In genomic region chr10:77709831-77710230, GRCm38 (mm10) we compare ENCODE assay signal across 37 mouse cellular contexts. TPM values are rescaled to one million over a fixed set of nuclear protein-coding genes. Genes with fewer than 3 reads are reported as not detected.
DNase-seq lines count a peak whose midpoint lies in the region; ATAC-seq and TF ChIP-seq lines count a peak whose summit lies in the region.
"Had no signal": no experiment of that assay in that cellular context is flagged by ENCODE, and none has a peak within 500 bp of the region (broad histone marks: within the 10 kb centered on the region; RNA-seq: fewer than 3 reads in every experiment).

No protein-coding gene starts in this region.

- no peaks in the 10 kb centered on the region for H3K36me3 ChIP-seq in hindbrain, postnatal 0 days (ENCODE audit: insufficient read depth, low read length)
- H3K36me3 ChIP-seq in hindbrain, embryonic 13.5 days = no peaks in the 10 kb centered on the region
- H3K36me3 ChIP-seq in lung, postnatal 0 days (ENCODE audit: insufficient read depth, low read length) = no peaks in the 10 kb centered on the region
- H3K36me3 ChIP-seq in CH12.LX (replicated peaks in 1 of 2; ENCODE audit: control insufficient read depth in 1 of 2, insufficient read depth in 1 of 2, low read length in 1 of 2) = no peaks in the 10 kb centered on the region
- H3K36me3 ChIP-seq in stomach, postnatal 0 days (ENCODE audit: control insufficient read depth, insufficient read depth, low read length) = no peaks in the 10 kb centered on the region
- H3K36me3 ChIP-seq: G1E; limb, embryonic 15.5 days; liver, embryonic 13.5 days; midbrain, embryonic 12.5 days; neural tube, embryonic 15.5 days; stomach, embryonic 15.5 days had no signal

- 86% methylated on average over 3 of the region's 3 CpGs for WGBS in hindbrain, postnatal 0 days
- 82% methylated on average over 3 of the region's 3 CpGs for WGBS in hindbrain, embryonic 13.5 days
- 63% methylated on average over 3 of the region's 3 CpGs for WGBS in lung, postnatal 0 days
- WGBS in stomach, postnatal 0 days = 58% methylated on average over 3 of the region's 3 CpGs

- TF ChIP-seq EP300 in lung, postnatal 0 days (IDR thresholded peaks at IDR 0.05) = no peak
- no peak for TF ChIP-seq EP300 in CH12.LX (IDR thresholded peaks at IDR 0.05; ENCODE audit: low read length)
- TF ChIP-seq EP300 in stomach, postnatal 0 days (optimal IDR thresholded peaks at IDR 0.05) = no peak

- no peaks in the 10 kb centered on the region for H3K4me1 ChIP-seq in hindbrain, postnatal 0 days (ENCODE audit: insufficient read depth, low read length)
- no peaks in the 10 kb centered on the region for H3K4me1 ChIP-seq in hindbrain, embryonic 13.5 days (replicated peaks)
- H3K4me1 ChIP-seq in lung, postnatal 0 days (ENCODE audit: insufficient read depth, low read depth, low read length) = no peaks in the 10 kb centered on the region
- no peaks in the 10 kb centered on the region for H3K4me1 ChIP-seq in CH12.LX (ENCODE audit: control insufficient read depth in 1 of 2, insufficient read depth in 2 of 2)
- H3K4me1 ChIP-seq in stomach, postnatal 0 days (replicated peaks; ENCODE audit: control insufficient read depth, insufficient read depth) = no peaks in the 10 kb centered on the region
- H3K4me1 ChIP-seq: limb, embryonic 15.5 days; liver, embryonic 13.5 days; midbrain, embryonic 12.5 days; neural tube, embryonic 15.5 days; stomach, embryonic 15.5 days had no signal

- TF ChIP-seq CTCF in hindbrain, postnatal 0 days (IDR thresholded peaks at IDR 0.05; ENCODE audit: low read depth) = peak; percentile 44
- peak; percentile 26 for TF ChIP-seq CTCF in lung, postnatal 0 days (IDR thresholded peaks at IDR 0.05)
- peak in 1 of 2 experiments; percentile 35; a peak in 2 of 4 replicates for TF ChIP-seq CTCF in CH12.LX (conservative IDR thresholded peaks at IDR 0.05 in 1 of 2, IDR thresholded peaks at IDR 0.05 in 1 of 2; ENCODE audit: low read depth in 2 of 2, low read length in 2 of 2)
- TF ChIP-seq CTCF in stomach, postnatal 0 days (IDR thresholded peaks at IDR 0.05; ENCODE audit: low read depth) = peak; percentile 37

- no peak overlapping the region for H3K9ac ChIP-seq in hindbrain, postnatal 0 days (replicated peaks; ENCODE audit: low read length)
- no peak overlapping the region for H3K9ac ChIP-seq in hindbrain, embryonic 13.5 days
- H3K9ac ChIP-seq in lung, postnatal 0 days (replicated peaks; ENCODE audit: low read depth) = no peak overlapping the region
- H3K9ac ChIP-seq in CH12.LX (ENCODE audit: insufficient read depth, low read depth) = no peak overlapping the region
- H3K9ac ChIP-seq in stomach, postnatal 0 days (ENCODE audit: low read length) = no peak overlapping the region
- H3K9ac ChIP-seq: limb, embryonic 15.5 days; liver, embryonic 13.5 days; midbrain, embryonic 12.5 days; neural tube, embryonic 15.5 days; stomach, embryonic 15.5 days had no signal

- no peak for ATAC-seq in hindbrain, postnatal 0 days
- ATAC-seq in hindbrain, embryonic 13.5 days (ENCODE audit: low FRiP score) = no peak
- ATAC-seq in lung, postnatal 0 days = no peak
- no peak for ATAC-seq in stomach, postnatal 0 days (ENCODE audit: low FRiP score, low TSS enrichment)
- ATAC-seq: forebrain, embryonic 14.5 days; intestine, embryonic 16.5 days had no signal

- peak; percentile 43 for DNase-seq in hindbrain, postnatal 0 days (ENCODE audit: low spot score)
- DNase-seq in lung, postnatal 0 days (ENCODE audit: low spot score) = no peak
- DNase-seq in lung, postnatal 14 days = no peak
- DNase-seq in CH12.LX (ENCODE audit: extremely low read depth) = no peak
- no peak for DNase-seq in stomach, postnatal 0 days (ENCODE audit: low spot score)
- DNase-seq in embryo, embryonic 10 days (ENCODE audit: low spot score) = no peak
- DNase-seq: adrenal gland, postnatal 14 days; cerebellum, adult 11-12 months; cerebellum, postnatal 25 days; gastrocnemius, postnatal 36 days; kidney, adult 8-10 months; kidney, postnatal 10 days; left cerebral cortex, postnatal 4 days; liver, embryonic 13.5 days; lung, adult 18-20 months; retina, postnatal 1 day; right cerebral cortex, postnatal 25 days; thymus, postnatal 14 days had no signal

- H3K27me3 ChIP-seq in hindbrain, postnatal 0 days (ENCODE audit: insufficient read depth, low read length) = no peaks in the 10 kb centered on the region
- H3K27me3 ChIP-seq in hindbrain, embryonic 13.5 days = no peaks in the 10 kb centered on the region
- no peaks in the 10 kb centered on the region for H3K27me3 ChIP-seq in lung, postnatal 0 days (replicated peaks; ENCODE audit: insufficient read depth, low read length)
- H3K27me3 ChIP-seq in CH12.LX (replicated peaks) = peaks cover 63% of the 10 kb centered on the region
- no peaks in the 10 kb centered on the region for H3K27me3 ChIP-seq in stomach, postnatal 0 days (ENCODE audit: control insufficient read depth, insufficient read depth, low read length)
- H3K27me3 ChIP-seq: limb, embryonic 15.5 days; liver, embryonic 13.5 days; midbrain, embryonic 12.5 days; neural tube, embryonic 15.5 days; stomach, embryonic 15.5 days had no signal

- no peak for TF ChIP-seq POLR2A in CH12.LX (IDR thresholded peaks at IDR 0.05; ENCODE audit: low read depth, low read length)

- no peak overlapping the region for H3K27ac ChIP-seq in hindbrain, postnatal 0 days
- no peak overlapping the region for H3K27ac ChIP-seq in hindbrain, embryonic 13.5 days
- H3K27ac ChIP-seq in lung, postnatal 0 days (ENCODE audit: low read length) = no peak overlapping the region
- H3K27ac ChIP-seq in CH12.LX (ENCODE audit: insufficient read depth, low read depth) = no peak overlapping the region
- no peak overlapping the region for H3K27ac ChIP-seq in stomach, postnatal 0 days (replicated peaks)
- H3K27ac ChIP-seq: limb, embryonic 15.5 days; liver, embryonic 13.5 days; midbrain, embryonic 12.5 days; neural tube, embryonic 15.5 days; stomach, embryonic 15.5 days had no signal

- H3K4me2 ChIP-seq in hindbrain, postnatal 0 days (ENCODE audit: low read depth, low read length) = no peak overlapping the region
- no peak overlapping the region for H3K4me2 ChIP-seq in hindbrain, embryonic 13.5 days
- H3K4me2 ChIP-seq in lung, postnatal 0 days (replicated peaks; ENCODE audit: low read depth, low read length) = no peak overlapping the region
- H3K4me2 ChIP-seq in CH12.LX (ENCODE audit: insufficient read depth, low read depth, poor library complexity, severe bottlenecking) = no peak overlapping the region
- no peak overlapping the region for H3K4me2 ChIP-seq in stomach, postnatal 0 days (replicated peaks; ENCODE audit: low read depth)
- H3K4me2 ChIP-seq: limb, embryonic 15.5 days; liver, embryonic 13.5 days; midbrain, embryonic 12.5 days; neural tube, embryonic 15.5 days; stomach, embryonic 15.5 days had no signal

- dilution Hi-C loops in CH12.LX (cut with MboI; ENCODE audit: extremely low pct_ligation_motif_present, extremely low pct_unique_long_range_greater_than_20kb, low sequenced_read_pairs) = no loop called here

- in situ Hi-C loops in CH12.LX (cut with MboI; ENCODE audit: low pct_ligation_motif_present, low pct_unique_long_range_greater_than_20kb, low sequenced_read_pairs) = no loop called here

- H3K9me3 ChIP-seq in hindbrain, postnatal 0 days (ENCODE audit: low read length) = 0 out of 2 replicates have a peak, but pooled peaks cover 5% of the 10 kb centered on the region
- H3K9me3 ChIP-seq in hindbrain, embryonic 13.5 days = 0 out of 2 replicates have a peak, but pooled peaks cover 9% of the 10 kb centered on the region
- H3K9me3 ChIP-seq in lung, postnatal 0 days (ENCODE audit: low read length) = no peaks in the 10 kb centered on the region
- H3K9me3 ChIP-seq in CH12.LX (replicated peaks; ENCODE audit: low read length) = peaks cover 22% of the 10 kb centered on the region
- no peaks in the 10 kb centered on the region for H3K9me3 ChIP-seq in stomach, postnatal 0 days (ENCODE audit: control insufficient read depth, low read length)
- H3K9me3 ChIP-seq: G1E; limb, embryonic 15.5 days; liver, embryonic 13.5 days; midbrain, embryonic 12.5 days; neural tube, embryonic 15.5 days; stomach, embryonic 15.5 days had no signal

- no peak overlapping the region for H3K4me3 ChIP-seq in hindbrain, postnatal 0 days (ENCODE audit: low read length)
- no peak overlapping the region for H3K4me3 ChIP-seq in hindbrain, embryonic 13.5 days
- H3K4me3 ChIP-seq in lung, postnatal 0 days (ENCODE audit: low read depth, low read length) = no peak overlapping the region
- no peak overlapping the region for H3K4me3 ChIP-seq in CH12.LX (replicated peaks in 1 of 3; ENCODE audit: low read depth in 2 of 3, low read length in 2 of 3, poor library complexity in 1 of 3)
- no peak overlapping the region for H3K4me3 ChIP-seq in stomach, postnatal 0 days (ENCODE audit: low read depth, low read length)
- H3K4me3 ChIP-seq: limb, embryonic 15.5 days; liver, embryonic 13.5 days; midbrain, embryonic 12.5 days; neural tube, embryonic 15.5 days; stomach, embryonic 15.5 days had no signal

- H3K79me2 ChIP-seq in CH12.LX (replicated peaks; ENCODE audit: control insufficient read depth, extremely low read depth, insufficient read depth, poor library complexity, severe bottlenecking) = no peaks in the 10 kb centered on the region

- TF ChIP-seq RAD21 in CH12.LX (IDR thresholded peaks at IDR 0.05; ENCODE audit: low read depth, low read length) = no peak

RNA-seq across cellular contexts. Expression of gene Gm10024, which starts 1.4 kb away (rescaled TPM):
- not detected in 2 replicates for total RNA-seq in hindbrain, postnatal 0 days (2014; rRNA removed)
- polyA plus RNA-seq in hindbrain, postnatal 0 days (2015; fragmentation: Nextera tagmentation; extraction: Ambion mirVana) = not detected in 2 replicates
- polyA plus RNA-seq in hindbrain, embryonic 13.5 days (2015; fragmentation: Nextera tagmentation; extraction: Ambion mirVana) = not detected in 2 replicates
- polyA plus RNA-seq in lung, postnatal 0 days (2015; fragmentation: Nextera tagmentation; extraction: Ambion mirVana) = not detected in 2 replicates
- total RNA-seq in CH12.LX (2012; rRNA removed) (not detected in 2 replicates), CH12.LX (2014; rRNA removed) (not detected in 2 replicates)
- polyA plus RNA-seq in CH12.LX (2012; ENCODE audit: insufficient read length, low read depth) = not detected in 2 replicates
- polyA plus RNA-seq in stomach, postnatal 0 days (2015; fragmentation: Nextera tagmentation; extraction: Ambion mirVana) = 0.18 TPM in 1 of 2 replicates, not detected in the other
- total RNA-seq: adrenal gland, postnatal 14 days; G1E; gastrocnemius, adult 18-20 months; gastrocnemius, postnatal 36 days; heart, adult 8-10 months; heart, postnatal 25 days; layer of hippocampus, postnatal 14 days; left cerebral cortex, postnatal 4 days; megakaryocyte, adult 5-6 weeks had no signal
- polyA plus RNA-seq: C2C12; embryonic facial prominence, embryonic 11.5 days; forebrain, embryonic 14.5 days; frontal cortex, adult 2 months; G1E; heart, embryonic 14.5 days; hindbrain, embryonic 11.5 days; intestine, embryonic 16.5 days; liver, embryonic 13.5 days; midbrain, embryonic 12.5 days; neural tube, embryonic 15.5 days; stomach, embryonic 15.5 days; urinary bladder, adult 2 months had no signal

RNA-seq across cellular contexts. Expression of gene Gm10272, which starts 3.4 kb away (rescaled TPM):
- total RNA-seq in hindbrain, postnatal 0 days (2014; rRNA removed) = not detected in 2 replicates
- not detected in 2 replicates for polyA plus RNA-seq in hindbrain, postnatal 0 days (2015; fragmentation: Nextera tagmentation; extraction: Ambion mirVana)
- polyA plus RNA-seq in hindbrain, embryonic 13.5 days (2015; fragmentation: Nextera tagmentation; extraction: Ambion mirVana) = not detected in 2 replicates
- not detected in 2 replicates for polyA plus RNA-seq in lung, postnatal 0 days (2015; fragmentation: Nextera tagmentation; extraction: Ambion mirVana)
- total RNA-seq in CH12.LX (2012; rRNA removed) (not detected in 2 replicates), CH12.LX (2014; rRNA removed) (not detected in 2 replicates)
- not detected in 2 replicates for polyA plus RNA-seq in CH12.LX (2012; ENCODE audit: insufficient read length, low read depth)
- polyA plus RNA-seq in stomach, postnatal 0 days (2015; fragmentation: Nextera tagmentation; extraction: Ambion mirVana) = not detected in 2 replicates
- total RNA-seq: adrenal gland, postnatal 14 days; G1E; gastrocnemius, adult 18-20 months; gastrocnemius, postnatal 36 days; heart, adult 8-10 months; heart, postnatal 25 days; layer of hippocampus, postnatal 14 days; left cerebral cortex, postnatal 4 days; megakaryocyte, adult 5-6 weeks had no signal
- polyA plus RNA-seq: C2C12; embryonic facial prominence, embryonic 11.5 days; forebrain, embryonic 14.5 days; frontal cortex, adult 2 months; G1E; heart, embryonic 14.5 days; hindbrain, embryonic 11.5 days; intestine, embryonic 16.5 days; limb, embryonic 15.5 days; liver, embryonic 13.5 days; midbrain, embryonic 12.5 days; neural tube, embryonic 15.5 days; stomach, embryonic 15.5 days; urinary bladder, adult 2 months had no signal

RNA-seq across cellular contexts. Expression of gene Gm10142, which starts 5.8 kb away (rescaled TPM):
- not detected in 2 replicates for total RNA-seq in hindbrain, postnatal 0 days (2014; rRNA removed)
- not detected in 2 replicates for polyA plus RNA-seq in hindbrain, postnatal 0 days (2015; fragmentation: Nextera tagmentation; extraction: Ambion mirVana)
- not detected in 2 replicates for polyA plus RNA-seq in hindbrain, embryonic 13.5 days (2015; fragmentation: Nextera tagmentation; extraction: Ambion mirVana)
- not detected in 2 replicates for polyA plus RNA-seq in lung, postnatal 0 days (2015; fragmentation: Nextera tagmentation; extraction: Ambion mirVana)
- total RNA-seq in CH12.LX (2012; rRNA removed) (not detected in 2 replicates), CH12.LX (2014; rRNA removed) (not detected in 2 replicates)
- not detected in 2 replicates for polyA plus RNA-seq in CH12.LX (2012; ENCODE audit: insufficient read length, low read depth)
- 0.56 and 0.64 TPM in 2 replicates for polyA plus RNA-seq in stomach, postnatal 0 days (2015; fragmentation: Nextera tagmentation; extraction: Ambion mirVana)
- total RNA-seq: adrenal gland, postnatal 14 days; G1E; gastrocnemius, adult 18-20 months; gastrocnemius, postnatal 36 days; heart, adult 8-10 months; heart, postnatal 25 days; layer of hippocampus, postnatal 14 days; left cerebral cortex, postnatal 4 days; megakaryocyte, adult 5-6 weeks had no signal
- polyA plus RNA-seq: C2C12; embryonic facial prominence, embryonic 11.5 days; forebrain, embryonic 14.5 days; frontal cortex, adult 2 months; G1E; heart, embryonic 14.5 days; hindbrain, embryonic 11.5 days; intestine, embryonic 16.5 days; limb, embryonic 15.5 days; liver, embryonic 13.5 days; midbrain, embryonic 12.5 days; neural tube, embryonic 15.5 days; stomach, embryonic 15.5 days; urinary bladder, adult 2 months had no signal

RNA-seq across cellular contexts. Expression of gene Krtap12-1, which starts 10.6 kb away (rescaled TPM):
- not detected in 2 replicates for total RNA-seq in hindbrain, postnatal 0 days (2014; rRNA removed)
- not detected in 2 replicates for polyA plus RNA-seq in hindbrain, postnatal 0 days (2015; fragmentation: Nextera tagmentation; extraction: Ambion mirVana)
- not detected in 2 replicates for polyA plus RNA-seq in hindbrain, embryonic 13.5 days (2015; fragmentation: Nextera tagmentation; extraction: Ambion mirVana)
- not detected in 2 replicates for polyA plus RNA-seq in lung, postnatal 0 days (2015; fragmentation: Nextera tagmentation; extraction: Ambion mirVana)
- not detected in 2 replicates for total RNA-seq in CH12.LX (2012; rRNA removed)
- not detected in 2 replicates for total RNA-seq in CH12.LX (2014; rRNA removed)
- polyA plus RNA-seq in CH12.LX (2012; ENCODE audit: insufficient read length, low read depth) = not detected in 2 replicates
- polyA plus RNA-seq in stomach, postnatal 0 days (2015; fragmentation: Nextera tagmentation; extraction: Ambion mirVana) = 3.2 and 4.5 TPM in 2 replicates
- total RNA-seq: adrenal gland, postnatal 14 days; G1E; gastrocnemius, adult 18-20 months; gastrocnemius, postnatal 36 days; heart, adult 8-10 months; heart, postnatal 25 days; layer of hippocampus, postnatal 14 days; left cerebral cortex, postnatal 4 days; megakaryocyte, adult 5-6 weeks had no signal
- polyA plus RNA-seq: C2C12; embryonic facial prominence, embryonic 11.5 days; forebrain, embryonic 14.5 days; frontal cortex, adult 2 months; G1E; heart, embryonic 14.5 days; hindbrain, embryonic 11.5 days; intestine, embryonic 16.5 days; limb, embryonic 15.5 days; liver, embryonic 13.5 days; midbrain, embryonic 12.5 days; neural tube, embryonic 15.5 days; stomach, embryonic 15.5 days; urinary bladder, adult 2 months had no signal

RNA-seq across cellular contexts. Expression of gene Gm9508, which starts 12.8 kb away (rescaled TPM):
- not detected in 2 replicates for total RNA-seq in hindbrain, postnatal 0 days (2014; rRNA removed)
- polyA plus RNA-seq in hindbrain, postnatal 0 days (2015; fragmentation: Nextera tagmentation; extraction: Ambion mirVana) = not detected in 2 replicates
- polyA plus RNA-seq in hindbrain, embryonic 13.5 days (2015; fragmentation: Nextera tagmentation; extraction: Ambion mirVana) = not detected in 2 replicates
- not detected in 2 replicates for polyA plus RNA-seq in lung, postnatal 0 days (2015; fragmentation: Nextera tagmentation; extraction: Ambion mirVana)
- total RNA-seq in CH12.LX (2012; rRNA removed) = not detected in 2 replicates
- total RNA-seq in CH12.LX (2014; rRNA removed) = not detected in 2 replicates
- not detected in 2 replicates for polyA plus RNA-seq in CH12.LX (2012; ENCODE audit: insufficient read length, low read depth)
- polyA plus RNA-seq in stomach, postnatal 0 days (2015; fragmentation: Nextera tagmentation; extraction: Ambion mirVana) = not detected in 2 replicates
- total RNA-seq: adrenal gland, postnatal 14 days; G1E; gastrocnemius, adult 18-20 months; gastrocnemius, postnatal 36 days; heart, adult 8-10 months; heart, postnatal 25 days; layer of hippocampus, postnatal 14 days; left cerebral cortex, postnatal 4 days; megakaryocyte, adult 5-6 weeks had no signal
- polyA plus RNA-seq: C2C12; embryonic facial prominence, embryonic 11.5 days; forebrain, embryonic 14.5 days; frontal cortex, adult 2 months; G1E; heart, embryonic 14.5 days; hindbrain, embryonic 11.5 days; intestine, embryonic 16.5 days; limb, embryonic 15.5 days; liver, embryonic 13.5 days; midbrain, embryonic 12.5 days; neural tube, embryonic 15.5 days; stomach, embryonic 15.5 days; urinary bladder, adult 2 months had no signal
